Mouse (Mus musculus) lung, adult 2 months (tissue): ENCODE measurements at regions not wholly inside any gene's neighbourhood (a gene's known extent, or its start where the extent isn't known, plus 50 kb on each side); places are given as distances from the start of the nearest gene placed in this dataset.

Experiments used
- DNase-seq: peaks from one replicate; pipeline ENCODE4 v3.0.0; 2022
- H3K4me1 ChIP-seq: fragments of 200-500 bp; 2 replicates; pipeline ENCODE4 v1.6.1; 2011; ENCODE audit warnings: low read length; ENCODE audit not compliant: control insufficient read depth, insufficient read depth
- H3K4me3 ChIP-seq: fragments of 200-500 bp; replicated peaks from 2 replicates; pipeline ENCODE3; 2011; ENCODE audit warnings: low read depth, mild to moderate bottlenecking, control low read depth, low read length; ENCODE audit errors: extremely low read depth
- CTCF ChIP-seq: fragments of 200-500 bp; IDR thresholded peaks from 2 replicates; pipeline ENCODE4 v1.5.1; 2011; ENCODE audit warnings: mild to moderate bottlenecking, low read length, control low read depth; ENCODE audit not compliant: insufficient read depth
- POLR2A ChIP-seq: fragments of 200-500 bp; IDR thresholded peaks from 2 replicates; pipeline ENCODE4 v1.6.1; 2011; ENCODE audit warnings: low read depth, mild to moderate bottlenecking, control low read depth, low read length, borderline replicate concordance; ENCODE audit errors: extremely low read depth
- WGBS: fragments of 180-500 bp; shearing (Covaris S2); methylation state at CpG from one replicate; pipeline ENCODE4 v1.1.7; 2018; 5-methylcytosine and 5-hydroxymethylcytosine counted together

- TF ChIP-seq CTCF (no peak), POLR2A (no peak)
- Histone ChIP-seq H3K4me3 (no peak overlapping the region), H3K4me1 (no peaks in the 10 kb centered on the region; the same call in 1 of the 2 replicates)
- DNase-seq = no peak
- WGBS = 88% methylated on average over 7 of the region's 7 CpGs
Measured at GRCm38 (mm10) chr15:61239414-61239813, 316.6 kb upstream of the A1bg start.

GRCm38 (mm10) chr15:61238996-61239395, 316.2 kb upstream of the A1bg start:
- H3K4me1 ChIP-seq = no peaks in the 10 kb centered on the region; the same call in 1 of the 2 replicates
- no peak for DNase-seq
- TF ChIP-seq CTCF = no peak
- 71% methylated on average over 12 of the region's 12 CpGs for WGBS
- H3K4me3 ChIP-seq = no peak overlapping the region

- Histone ChIP-seq H3K4me1 (no peaks in the 10 kb centered on the region), H3K4me3 (no peak overlapping the region)
- no peak for DNase-seq
- no peak for TF ChIP-seq POLR2A
- TF ChIP-seq CTCF = no peak
- WGBS = 29% methylated on average over 3 of the region's 3 CpGs
Measured at GRCm38 (mm10) chr15:61229579-61229978, 306.8 kb upstream of the A1bg start.

- no peak for TF ChIP-seq CTCF
- no peak for TF ChIP-seq POLR2A
- WGBS = 14% methylated on average over 1 of the region's 1 CpGs
- no peak overlapping the region for H3K4me3 ChIP-seq
- no peaks in the 10 kb centered on the region for H3K4me1 ChIP-seq
- DNase-seq = no peak
Measured at GRCm38 (mm10) chr15:61222923-61223322, 300.1 kb upstream of the A1bg start.

GRCm38 (mm10) chr15:61210161-61210560, 287.3 kb upstream of the A1bg start:
- H3K4me3 ChIP-seq = no peak overlapping the region
- DNase-seq = no peak
- no peaks in the 10 kb centered on the region for H3K4me1 ChIP-seq
- TF ChIP-seq CTCF (no peak), POLR2A (no peak)

- H3K4me1 ChIP-seq = no peaks in the 10 kb centered on the region
- no peak overlapping the region for H3K4me3 ChIP-seq
- 95% methylated on average over 1 of the region's 1 CpGs for WGBS
- no peak for DNase-seq
- TF ChIP-seq POLR2A (no peak), CTCF (no peak)
Measured at GRCm38 (mm10) chr15:61189981-61190380, 267.2 kb upstream of the A1bg start.

- DNase-seq = no peak
- H3K4me3 ChIP-seq = no peak overlapping the region
- 55% methylated on average over 8 of the region's 8 CpGs for WGBS
Measured at GRCm38 (mm10) chr15:61189481-61189880, 266.7 kb upstream of the A1bg start.

GRCm38 (mm10) chr15:61184597-61184963, 261.8 kb upstream of the A1bg start:
- no peak for DNase-seq
- TF ChIP-seq POLR2A (no peak), CTCF (no peak)
- WGBS = 75% methylated on average over 2 of the region's 2 CpGs
- Histone ChIP-seq H3K4me1 (no peaks in the 10 kb centered on the region), H3K4me3 (no peak overlapping the region)

More at GRCm38 (mm10) chr15:61189481-61189880, 266.7 kb upstream of the A1bg start:
- TF ChIP-seq CTCF (no peak), POLR2A (no peak)
- H3K4me1 ChIP-seq = no peaks in the 10 kb centered on the region

GRCm38 (mm10) chr15:61183751-61184596, 261.2 kb upstream of the A1bg start:
- no peak for DNase-seq
- Histone ChIP-seq H3K4me1 (no peaks in the 10 kb centered on the region), H3K4me3 (no peak overlapping the region)
- 66% methylated on average over 11 of the region's 11 CpGs for WGBS
- TF ChIP-seq CTCF (no peak), POLR2A (no peak)

- H3K4me3 ChIP-seq = no peak overlapping the region
- no peak for DNase-seq
- H3K4me1 ChIP-seq = no peaks in the 10 kb centered on the region
- TF ChIP-seq POLR2A = no peak
- TF ChIP-seq CTCF = no peak
- 44% methylated on average over 5 of the region's 5 CpGs for WGBS
Measured at GRCm38 (mm10) chr15:61183291-61183690, 260.5 kb upstream of the A1bg start.

- Histone ChIP-seq H3K4me1 (no peaks in the 10 kb centered on the region), H3K4me3 (no peak overlapping the region)
- TF ChIP-seq POLR2A = no peak
- no peak for TF ChIP-seq CTCF
- WGBS = 83% methylated on average over 1 of the region's 1 CpGs
- DNase-seq = no peak
Measured at GRCm38 (mm10) chr15:61168842-61169416, 246.1 kb upstream of the A1bg start.
